Mouse (Mus musculus): ENCODE measurements around the gene 4921517D22Rik.
"Not testable (repeated sequence)": the region's sequence is repeated elsewhere in the genome, so short reads cannot be mapped to it uniquely, and the experiment has no call there.

The 4921517D22Rik gene

GRCm38 (mm10) chr13:59694008-59694407 is at the start of gene 4921517D22Rik:
4921517D22Rik (minus strand) TSS chr13:59694108.
- no peak for DNase-seq

DNA sequence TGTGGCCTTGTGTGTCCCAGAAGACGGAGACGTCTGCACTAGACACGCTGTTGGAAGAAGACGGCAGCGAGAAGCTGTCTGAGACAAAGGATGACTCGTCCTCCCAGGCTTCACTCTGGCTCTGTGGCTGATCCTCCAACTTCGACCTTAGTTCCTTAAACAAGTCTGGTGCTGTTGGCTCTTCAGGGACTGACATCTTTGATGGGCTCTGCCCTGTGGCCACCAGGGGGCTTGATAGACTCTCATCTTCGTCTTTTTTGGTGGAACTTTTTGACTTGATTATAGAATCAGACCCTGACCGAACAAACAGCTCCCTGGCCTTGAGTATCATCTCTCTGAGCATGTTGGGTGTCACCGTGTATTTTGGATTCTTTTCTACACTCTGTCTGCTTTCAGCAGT is 47.8 kb upstream of the 4921517D22Rik start:
- no peak for DNase-seq

DNA sequence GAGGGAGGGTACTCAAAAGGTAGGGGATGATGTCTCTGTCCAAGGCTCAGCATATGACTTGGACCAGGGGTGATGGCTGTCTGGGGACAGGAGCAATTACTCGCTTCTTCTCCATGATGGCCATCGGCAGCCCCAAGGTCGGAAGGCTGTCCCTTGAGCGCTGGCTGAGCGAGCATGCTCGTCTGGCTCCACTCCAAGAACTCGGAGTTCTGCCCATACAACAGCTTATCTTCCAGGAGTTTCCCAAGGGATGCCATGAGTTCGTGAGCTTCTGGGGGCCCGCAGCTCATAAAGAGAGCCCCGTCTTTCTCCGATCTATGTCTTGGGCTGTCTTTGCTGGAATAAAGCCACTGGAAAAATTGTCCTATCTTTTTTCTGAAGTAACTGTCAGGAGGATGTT is 47.2 kb upstream of the 4921517D22Rik start:
- no peak for DNase-seq

- DNase-seq: no peak
These were observed 45.5 kb upstream of the 4921517D22Rik start for GRCm38 (mm10) chr13:59739397-59739796.

GRCm38 (mm10) chr13:59738455-59738854 is 44.5 kb upstream of the 4921517D22Rik start:
- DNase-seq: no peak

GRCm38 (mm10) chr13:59735190-59735589 is 41.3 kb upstream of the 4921517D22Rik start:
- DNase-seq: no peak

DNA sequence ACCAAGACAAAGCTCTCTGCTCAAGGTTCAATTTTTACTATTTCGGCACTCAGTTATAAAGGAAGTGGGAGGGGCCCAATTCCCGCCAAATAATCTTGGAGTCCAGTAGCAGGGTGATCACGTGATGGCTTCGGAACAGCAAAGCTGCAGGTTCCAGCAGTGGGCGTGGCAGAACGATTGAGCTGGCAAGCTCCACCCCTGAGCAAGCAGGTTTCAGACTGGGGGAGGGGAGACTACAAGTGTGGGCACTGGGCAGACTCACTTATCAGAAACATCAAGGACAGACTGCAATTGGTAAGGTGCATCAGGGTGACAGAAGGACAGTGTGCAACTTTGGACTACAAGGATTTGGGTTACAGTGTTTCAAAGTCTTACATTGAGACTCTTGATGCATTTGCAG is 40.4 kb upstream of the 4921517D22Rik start:
- not testable (repeated sequence) for DNase-seq

DNA sequence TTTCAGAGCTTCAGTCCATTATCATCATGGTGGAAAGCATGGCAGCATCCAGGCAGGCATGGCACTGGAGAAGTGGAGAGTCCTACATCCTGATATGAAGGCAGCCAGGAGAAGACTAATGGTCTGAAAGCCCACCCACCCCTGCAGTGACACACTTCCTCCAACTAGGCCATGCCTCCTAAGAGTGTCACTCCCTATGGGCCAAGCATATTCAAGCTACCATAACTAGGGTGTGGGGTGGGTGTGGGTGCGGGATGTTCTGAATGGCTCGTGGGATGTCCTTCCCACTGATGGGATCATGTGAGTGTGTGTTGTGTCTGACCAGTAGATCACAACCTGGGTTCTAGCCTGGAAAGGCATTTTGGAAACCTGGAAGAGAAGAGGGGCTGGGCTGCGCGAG is 40.0 kb upstream of the 4921517D22Rik start:
- DNase-seq: no peak

DNA sequence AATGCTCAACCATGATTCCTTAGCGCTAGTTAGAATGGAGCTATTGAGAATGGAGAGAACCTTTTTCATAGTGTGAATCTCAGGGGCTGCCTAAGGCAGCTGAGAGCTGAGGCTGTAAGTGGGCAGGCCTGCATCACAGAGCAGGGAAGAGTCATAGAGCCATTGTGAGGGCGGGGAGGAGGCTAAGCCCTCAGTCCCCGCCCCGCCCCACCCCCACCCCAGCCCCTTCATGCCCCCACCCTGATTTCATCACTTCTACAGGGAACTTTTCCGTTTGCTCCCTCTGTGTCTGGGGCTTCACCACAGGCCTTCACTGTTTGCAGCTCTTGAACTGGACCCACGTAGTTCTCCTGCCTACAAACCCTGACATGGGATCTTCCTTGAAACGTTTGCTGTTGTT is 37.7 kb upstream of the 4921517D22Rik start, which contains the start of gene Spata31d1d:
Gene Spata31d1d, minus strand, starts transcription at position 101 of the 400 bp plus-strand sequence.
- no peak for DNase-seq

- peak; percentile 84 for DNase-seq
These were observed 34.6 kb upstream of the 4921517D22Rik start for GRCm38 (mm10) chr13:59728378-59729093.

- DNase-seq: no peak
These were observed 32.4 kb upstream of the 4921517D22Rik start for GRCm38 (mm10) chr13:59726139-59726867.

DNA sequence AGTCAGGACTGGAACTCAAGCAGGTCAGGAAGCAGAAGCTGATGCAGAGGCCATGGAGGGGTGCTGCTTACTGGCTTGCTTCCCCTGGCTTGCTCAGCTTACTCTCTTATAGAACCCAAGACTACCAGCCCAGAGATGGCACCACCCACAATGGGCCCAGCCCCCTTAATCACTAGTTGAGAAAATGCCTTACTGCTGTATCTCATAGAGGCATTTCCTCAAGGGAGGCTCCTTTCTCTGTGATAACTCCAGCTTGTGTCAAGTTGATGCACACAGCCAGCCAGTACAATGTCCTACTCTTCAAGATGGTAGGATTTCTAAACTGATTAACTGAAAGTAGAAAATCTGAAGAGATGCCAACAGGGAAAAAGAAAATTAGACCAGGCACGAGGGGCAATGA is 28.2 kb upstream of the 4921517D22Rik start:
- DNase-seq: not testable (repeated sequence)

DNA sequence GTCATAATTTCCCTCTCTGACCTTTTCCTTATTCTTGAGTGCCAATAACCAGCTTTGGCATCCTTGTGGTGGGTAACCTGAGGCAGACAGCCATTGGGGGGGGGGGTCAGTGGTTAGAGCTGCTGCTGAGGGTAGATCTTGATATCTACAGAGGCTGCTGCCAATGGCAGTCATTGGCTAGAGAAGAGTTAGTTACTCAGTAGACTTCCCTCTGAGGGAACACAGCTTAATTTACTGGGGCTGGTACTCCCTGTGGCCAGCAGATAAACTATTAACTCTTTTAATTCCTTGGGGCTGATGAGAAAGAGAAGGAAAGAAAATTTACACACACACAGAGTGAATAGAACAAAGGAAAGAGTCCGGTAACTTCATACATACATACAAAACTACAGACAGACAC is 25.6 kb upstream of the 4921517D22Rik start:
- DNase-seq: no peak

GRCm38 (mm10) chr13:59718857-59719440 is 25.0 kb upstream of the 4921517D22Rik start:
- not testable (repeated sequence) for DNase-seq

- DNase-seq: no peak
These were observed 19.8 kb upstream of the 4921517D22Rik start for GRCm38 (mm10) chr13:59713710-59714109.

GRCm38 (mm10) chr13:59711984-59712383 is 18.1 kb upstream of the 4921517D22Rik start, which contains the start of gene Spata31d1b:
Spata31d1b (plus strand) TSS chr13:59712284.
- not testable (repeated sequence) for DNase-seq

DNA sequence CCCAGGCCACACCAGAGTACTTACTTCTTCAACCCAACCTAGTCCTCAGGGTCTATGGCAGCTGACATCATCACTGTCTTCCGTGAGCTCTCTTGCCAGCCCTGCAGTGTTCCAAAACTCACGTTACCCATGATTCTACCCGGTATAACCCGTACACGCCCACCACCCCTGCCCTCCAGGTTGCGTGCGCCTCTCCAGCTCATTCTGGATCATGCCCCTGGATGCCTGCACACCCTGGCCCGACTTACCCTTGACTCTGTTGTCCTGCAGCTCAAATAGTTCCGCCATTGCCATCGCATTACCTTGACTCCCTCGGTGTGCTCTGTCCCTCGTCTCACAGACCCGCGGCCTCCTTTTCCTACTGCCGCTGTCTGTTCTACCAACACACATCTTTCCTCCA is 16.3 kb upstream of the 4921517D22Rik start, which contains the start of gene Spata31d1a:
Gene Spata31d1a, minus strand, starts transcription at position 101 of the 400 bp plus-strand sequence.
- DNase-seq: no peak

DNA sequence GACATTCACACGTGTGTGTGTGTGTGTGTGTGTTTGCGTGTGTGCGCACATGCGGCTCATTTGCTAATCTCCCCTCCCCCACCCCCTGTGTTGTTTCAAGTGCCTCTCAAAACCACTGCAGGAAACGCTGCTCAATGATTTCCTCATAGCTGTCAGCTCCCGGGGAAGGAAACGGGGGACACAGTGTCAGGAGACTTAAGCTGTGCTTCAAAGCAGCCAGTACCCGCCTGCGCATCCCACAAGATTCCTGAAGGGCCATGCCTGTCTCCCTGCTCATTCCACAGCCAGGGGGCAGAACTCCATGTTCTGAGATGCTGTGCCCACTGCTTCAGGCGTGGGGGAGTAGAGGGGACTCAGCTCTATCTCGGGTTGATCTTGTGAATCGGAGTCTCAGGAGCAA is 10.7 kb upstream of the 4921517D22Rik start:
- peak; percentile 60 for DNase-seq

DNA sequence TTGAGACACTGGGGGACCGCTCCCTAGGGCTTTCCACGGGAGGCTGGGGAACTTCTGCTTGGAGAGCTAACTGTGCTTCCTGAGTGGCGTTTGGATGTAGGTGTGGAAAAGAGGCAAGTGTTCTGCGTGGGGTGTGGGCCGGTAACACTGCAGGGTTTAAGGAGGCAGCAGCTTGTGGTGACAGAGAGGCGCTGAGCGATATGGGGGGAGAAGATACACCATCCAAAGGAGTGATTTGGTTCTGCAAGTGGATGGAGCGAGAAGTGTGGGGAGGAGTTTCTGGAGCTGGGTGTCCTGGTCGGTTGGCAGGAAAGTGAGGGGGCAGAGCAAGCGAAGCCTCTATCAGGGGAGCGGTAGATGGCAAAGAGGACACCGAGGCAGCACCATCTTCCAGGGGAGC is 9.6 kb upstream of the 4921517D22Rik start:
- DNase-seq: peak; percentile 79

DNA sequence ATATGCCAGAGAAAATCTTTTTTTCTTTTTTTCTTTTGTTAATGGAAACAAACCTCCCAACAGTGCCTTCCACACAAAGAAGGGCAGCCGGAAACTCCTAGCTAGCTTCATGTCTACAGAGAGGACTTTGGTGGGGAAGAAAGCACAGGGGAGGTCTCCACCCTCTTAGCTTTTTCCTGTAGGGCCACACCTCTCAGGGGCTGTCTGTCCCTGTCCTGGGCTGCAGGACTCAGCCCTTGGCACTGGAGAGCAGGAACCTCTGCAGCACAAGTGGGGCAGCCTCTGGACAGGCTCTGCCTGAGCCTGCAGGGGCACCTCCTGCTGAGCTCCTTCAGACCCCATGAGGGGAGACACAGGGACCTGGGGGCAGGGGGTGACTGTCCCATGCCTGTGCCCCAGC is 6.2 kb upstream of the 4921517D22Rik start:
- DNase-seq: not testable (repeated sequence)

DNA sequence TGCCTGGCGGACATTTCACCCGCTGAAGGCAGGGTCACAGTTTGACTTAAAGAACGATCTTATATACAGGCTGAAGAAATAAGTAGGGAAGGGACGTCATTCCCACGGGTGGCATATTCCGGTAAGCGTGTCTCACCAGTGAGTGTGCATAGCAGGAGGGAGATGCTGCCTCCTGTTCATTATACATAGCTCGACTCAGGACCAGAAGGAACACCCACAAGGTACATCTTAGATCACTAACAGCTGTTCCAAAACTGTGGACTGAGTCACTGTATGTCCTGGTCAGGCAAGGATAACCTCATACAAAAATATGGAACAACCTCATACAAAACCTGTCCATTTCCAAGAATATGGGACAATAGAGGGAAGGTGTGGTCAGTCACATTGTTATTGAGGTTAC is 5.2 kb upstream of the 4921517D22Rik start:
- peak; percentile 48 for DNase-seq

DNA sequence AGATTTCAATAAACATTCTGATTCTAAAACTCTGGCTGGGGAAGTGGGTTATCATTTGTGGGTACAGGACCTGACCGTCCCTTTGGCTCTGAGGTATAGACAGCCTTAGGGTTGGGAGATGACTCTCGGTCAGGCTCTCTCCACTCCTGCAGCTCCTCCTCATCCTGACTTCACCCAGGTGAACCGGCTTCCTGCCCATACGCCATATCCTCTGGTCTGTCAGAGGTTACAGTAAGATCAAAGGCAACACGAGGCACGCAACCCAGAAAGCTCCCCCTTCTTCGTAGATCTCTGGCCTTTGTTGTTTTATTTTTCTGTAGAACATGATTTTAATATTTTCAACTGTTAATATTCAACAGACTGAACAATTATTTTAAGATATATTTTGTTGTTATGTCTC is 1.9 kb upstream of the 4921517D22Rik start:
- DNase-seq: no peak

- DNase-seq: no peak
These were observed 2.4 kb downstream of the 4921517D22Rik start for GRCm38 (mm10) chr13:59691478-59691877.

DNA sequence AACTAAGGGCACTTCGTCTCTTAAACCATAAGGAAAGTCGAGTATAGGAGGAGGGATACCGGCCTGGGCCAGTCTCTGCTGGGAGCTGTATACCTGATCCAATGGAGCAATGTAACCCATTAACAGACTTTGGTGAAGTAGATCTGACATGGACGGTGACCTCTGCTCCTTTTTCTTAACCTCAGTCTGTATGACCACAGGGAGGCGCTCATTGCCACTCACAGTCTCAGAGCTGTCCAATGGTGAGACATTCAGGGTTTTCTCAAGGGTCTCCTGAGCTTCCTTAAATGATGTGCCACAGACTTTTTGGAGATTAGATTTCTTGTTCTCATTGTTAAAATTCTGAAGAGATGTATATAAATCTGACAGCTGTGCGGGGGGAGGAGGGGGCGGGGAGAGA is 3.3 kb downstream of the 4921517D22Rik start:
- DNase-seq: no peak

Measured in right cerebral cortex, adult 18-20 months (tissue).